Mouse (Mus musculus): ENCODE measurements around the gene Zfp768. TPM values are rescaled to one million over a fixed set of nuclear protein-coding genes. Genes with fewer than 3 reads are reported as not detected.
"Not testable (repeated sequence)": the region's sequence is repeated elsewhere in the genome, so short reads cannot be mapped to it uniquely, and the experiment has no call there.

The Zfp768 gene
- polyA plus RNA-seq (2015; fragmentation: Nextera tagmentation; extraction: Ambion mirVana) = 10.5 and 10.6 TPM in 2 replicates

- ATAC-seq = peak; percentile 90
- H3K4me2 ChIP-seq (ENCODE audit: low read length) = peak within 1 kb of the TSS; percentile 74
- H3K4me1 ChIP-seq (replicated peaks; ENCODE audit: control insufficient read depth, insufficient read depth, low read length) = peaks cover 14% of the 10 kb centered on the region
- H3K4me3 ChIP-seq (replicated peaks; ENCODE audit: low read length) = peak within 1 kb of the TSS; percentile 83
- no peaks in the 10 kb centered on the region for H3K27me3 ChIP-seq (replicated peaks; ENCODE audit: control insufficient read depth, insufficient read depth, low read length)
- H3K9me3 ChIP-seq (ENCODE audit: control insufficient read depth, low read length) = no peaks in the 10 kb centered on the region
- WGBS = 0% methylated on average over 61 of the region's 76 CpGs
- H3K27ac ChIP-seq (ENCODE audit: low read length) = peak within 1 kb of the TSS; percentile 90
- peak within 1 kb of the TSS; percentile 91 for H3K9ac ChIP-seq (replicated peaks; ENCODE audit: low read depth, low read length)
- peaks cover 2% of the 10 kb centered on the region; the same call in 1 of the 2 replicates for H3K36me3 ChIP-seq (ENCODE audit: control insufficient read depth, insufficient read depth)
Observed at GRCm38 (mm10) chr7:127345512-127346325, at the start of gene Zfp768. Zfp768 (minus strand) TSS chr7:127345589.

- Histone ChIP-seq H3K27ac (ENCODE audit: low read length) (peak overlapping the region; percentile 78), H3K9ac (replicated peaks; ENCODE audit: low read depth, low read length) (peak overlapping the region; percentile 91), H3K4me1 (replicated peaks; ENCODE audit: control insufficient read depth, insufficient read depth, low read length) (peaks cover 16% of the 10 kb centered on the region), H3K36me3 (ENCODE audit: control insufficient read depth, insufficient read depth) (no peaks in the 10 kb centered on the region), H3K4me2 (ENCODE audit: low read length) (peak overlapping the region; percentile 86), H3K27me3 (replicated peaks; ENCODE audit: control insufficient read depth, insufficient read depth, low read length) (0 out of 2 replicates have a peak, but pooled peaks cover 3% of the 10 kb centered on the region), H3K4me3 (replicated peaks; ENCODE audit: low read length) (peak overlapping the region; percentile 70), H3K9me3 (ENCODE audit: control insufficient read depth, low read length) (no peaks in the 10 kb centered on the region)
- 22% methylated on average over 7 of the region's 7 CpGs for WGBS
- peak; percentile 36; the same call in 1 of the 2 replicates for ATAC-seq
Observed at GRCm38 (mm10) chr7:127393944-127394333, 48.5 kb upstream of the Zfp768 start.

- H3K4me1 ChIP-seq (replicated peaks; ENCODE audit: control insufficient read depth, insufficient read depth, low read length) = peaks cover 16% of the 10 kb centered on the region
- peak within 1 kb of the TSS; percentile 70 for H3K4me3 ChIP-seq (replicated peaks; ENCODE audit: low read length)
- H3K27ac ChIP-seq (ENCODE audit: low read length) = peak within 1 kb of the TSS; percentile 86
- H3K4me2 ChIP-seq (ENCODE audit: low read length) = peak within 1 kb of the TSS; percentile 86
- H3K27me3 ChIP-seq (replicated peaks; ENCODE audit: control insufficient read depth, insufficient read depth, low read length) = 0 out of 2 replicates have a peak, but pooled peaks cover 3% of the 10 kb centered on the region
- H3K36me3 ChIP-seq (ENCODE audit: control insufficient read depth, insufficient read depth) = no peaks in the 10 kb centered on the region
- peak; percentile 90 for ATAC-seq
- no peaks in the 10 kb centered on the region for H3K9me3 ChIP-seq (ENCODE audit: control insufficient read depth, low read length)
- peak within 1 kb of the TSS; percentile 91 for H3K9ac ChIP-seq (replicated peaks; ENCODE audit: low read depth, low read length)
- WGBS = under 1% methylated on average over 45 of the region's 45 CpGs
Observed at GRCm38 (mm10) chr7:127393157-127393943, 48.0 kb upstream of the Zfp768 start, which contains the start of gene E430018J23Rik. E430018J23Rik (minus strand) TSS chr7:127393629.

GRCm38 (mm10) chr7:127392251-127392824 is 46.9 kb upstream of the Zfp768 start:
- Histone ChIP-seq H3K4me3 (replicated peaks; ENCODE audit: low read length) (peak overlapping the region; percentile 70), H3K27me3 (replicated peaks; ENCODE audit: control insufficient read depth, insufficient read depth, low read length) (0 out of 2 replicates have a peak, but pooled peaks cover 3% of the 10 kb centered on the region), H3K9ac (replicated peaks; ENCODE audit: low read depth, low read length) (no peak overlapping the region; the same call in 1 of the 2 replicates), H3K4me2 (ENCODE audit: low read length) (peak overlapping the region; percentile 86), H3K9me3 (ENCODE audit: control insufficient read depth, low read length) (no peaks in the 10 kb centered on the region), H3K27ac (ENCODE audit: low read length) (no peak overlapping the region), H3K4me1 (replicated peaks; ENCODE audit: control insufficient read depth, insufficient read depth, low read length) (peaks cover 16% of the 10 kb centered on the region), H3K36me3 (ENCODE audit: control insufficient read depth, insufficient read depth) (no peaks in the 10 kb centered on the region)
- 85% methylated on average over 8 of the region's 8 CpGs for WGBS
- ATAC-seq = no peak

- Histone ChIP-seq H3K9me3 (ENCODE audit: control insufficient read depth, low read length) (no peaks in the 10 kb centered on the region), H3K4me2 (ENCODE audit: low read length) (no peak overlapping the region), H3K36me3 (ENCODE audit: control insufficient read depth, insufficient read depth) (no peaks in the 10 kb centered on the region), H3K27ac (ENCODE audit: low read length) (no peak overlapping the region), H3K9ac (replicated peaks; ENCODE audit: low read depth, low read length) (no peak overlapping the region), H3K4me1 (replicated peaks; ENCODE audit: control insufficient read depth, insufficient read depth, low read length) (peaks cover 16% of the 10 kb centered on the region), H3K27me3 (replicated peaks; ENCODE audit: control insufficient read depth, insufficient read depth, low read length) (0 out of 2 replicates have a peak, but pooled peaks cover 2% of the 10 kb centered on the region), H3K4me3 (replicated peaks; ENCODE audit: low read length) (no peak overlapping the region)
- ATAC-seq = no peak
- 95% methylated on average over 16 of the region's 16 CpGs for WGBS
Observed at GRCm38 (mm10) chr7:127391538-127391937, 46.1 kb upstream of the Zfp768 start.

GRCm38 (mm10) chr7:127390306-127390705 is 44.9 kb upstream of the Zfp768 start:
- Histone ChIP-seq H3K27me3 (replicated peaks; ENCODE audit: control insufficient read depth, insufficient read depth, low read length) (no peaks in the 10 kb centered on the region), H3K9ac (replicated peaks; ENCODE audit: low read depth, low read length) (no peak overlapping the region), H3K4me2 (ENCODE audit: low read length) (no peak overlapping the region), H3K4me3 (replicated peaks; ENCODE audit: low read length) (no peak overlapping the region), H3K36me3 (ENCODE audit: control insufficient read depth, insufficient read depth) (no peaks in the 10 kb centered on the region), H3K9me3 (ENCODE audit: control insufficient read depth, low read length) (no peaks in the 10 kb centered on the region), H3K4me1 (replicated peaks; ENCODE audit: control insufficient read depth, insufficient read depth, low read length) (peaks cover 20% of the 10 kb centered on the region), H3K27ac (ENCODE audit: low read length) (no peak overlapping the region)
- ATAC-seq = no peak
- 75% methylated on average over 7 of the region's 7 CpGs for WGBS

- H3K36me3 ChIP-seq (ENCODE audit: control insufficient read depth, insufficient read depth); ATAC-seq; H3K27ac ChIP-seq (ENCODE audit: low read length); H3K9ac ChIP-seq (replicated peaks; ENCODE audit: low read depth, low read length); H3K27me3 ChIP-seq (replicated peaks; ENCODE audit: control insufficient read depth, insufficient read depth, low read length); H3K4me2 ChIP-seq (ENCODE audit: low read length); H3K4me3 ChIP-seq (replicated peaks; ENCODE audit: low read length); H3K9me3 ChIP-seq (ENCODE audit: control insufficient read depth, low read length): not testable (repeated sequence)
- H3K4me1 ChIP-seq (replicated peaks; ENCODE audit: control insufficient read depth, insufficient read depth, low read length) = peaks cover 14% of the 10 kb centered on the region
Observed at GRCm38 (mm10) chr7:127388201-127388600, 42.8 kb upstream of the Zfp768 start.

GRCm38 (mm10) chr7:127386641-127387392 is 41.4 kb upstream of the Zfp768 start, which contains the start of gene 9130019O22Rik:
9130019O22Rik (minus strand) TSS chr7:127387166.
- peak within 1 kb of the TSS; percentile 67 for H3K4me3 ChIP-seq (replicated peaks; ENCODE audit: low read length)
- peaks cover 5% of the 10 kb centered on the region; the same call in 1 of the 2 replicates for H3K4me1 ChIP-seq (replicated peaks; ENCODE audit: control insufficient read depth, insufficient read depth, low read length)
- peak within 1 kb of the TSS; percentile 66 for H3K9ac ChIP-seq (replicated peaks; ENCODE audit: low read depth, low read length)
- H3K36me3 ChIP-seq (ENCODE audit: control insufficient read depth, insufficient read depth) = no peaks in the 10 kb centered on the region
- H3K27ac ChIP-seq (ENCODE audit: low read length) = no peak within 1 kb of the TSS
- peak within 1 kb of the TSS; percentile 70 for H3K4me2 ChIP-seq (ENCODE audit: low read length)
- ATAC-seq = peak; percentile 90
- H3K9me3 ChIP-seq (ENCODE audit: control insufficient read depth, low read length) = 0 out of 2 replicates have a peak, but pooled peaks cover 2% of the 10 kb centered on the region
- no peaks in the 10 kb centered on the region for H3K27me3 ChIP-seq (replicated peaks; ENCODE audit: control insufficient read depth, insufficient read depth, low read length)
- WGBS = 12% methylated on average over 37 of the region's 38 CpGs
